Mouse (Mus musculus) heart, postnatal 0 days (tissue): Measurements from ENCODE around the gene Slc43a3. TPM values are rescaled to one million over a fixed set of nuclear protein-coding genes. Genes with fewer than 3 reads are reported as not detected.

Experiments used
- ATAC-seq: fragments of 200-750 bp; cut with Nextera tagmentation; 2 replicates; pipeline ENCODE4 v1.8.0; 2017; ENCODE audit warnings: low read depth, moderate number of reproducible peaks, moderate library complexity; ENCODE audit not compliant: insufficient read depth
- DNase-seq: peaks from one replicate; pipeline ENCODE4 v3.0.0-alpha.2; 2016; ENCODE audit warnings: low spot score
- H3K27ac ChIP-seq: fragments of 300-500 bp; sonication (generic); 2 replicates; pipeline ENCODE4 v1.5.1; 2014; ENCODE audit warnings: low read depth, mild to moderate bottlenecking
- H3K27me3 ChIP-seq: fragments of 300-500 bp; sonication (generic); 2 replicates; pipeline ENCODE4 v1.6.1; 2014; ENCODE audit warnings: low read length, mixed read lengths; ENCODE audit not compliant: control insufficient read depth, insufficient read depth
- H3K36me3 ChIP-seq: fragments of 300-500 bp; sonication (generic); replicated peaks from 2 replicates; pipeline ENCODE4 v1.6.1; 2014; ENCODE audit warnings: low read length, mixed read lengths; ENCODE audit not compliant: control insufficient read depth, insufficient read depth
- H3K4me1 ChIP-seq: fragments of 300-500 bp; sonication (generic); 2 replicates; pipeline ENCODE4 v1.6.1; 2014; ENCODE audit warnings: antibody characterized with exemption; ENCODE audit not compliant: control insufficient read depth, insufficient read depth
- H3K4me2 ChIP-seq: fragments of 300-500 bp; sonication (generic); 2 replicates; pipeline ENCODE4 v1.6.1; 2014; ENCODE audit warnings: low read depth, mild to moderate bottlenecking, low read length, moderate library complexity
- H3K4me3 ChIP-seq: fragments of 300-500 bp; sonication (generic); 2 replicates; pipeline ENCODE4 v1.5.1; 2014; ENCODE audit warnings: low read depth, low read length
- H3K9ac ChIP-seq: fragments of 300-500 bp; sonication (generic); replicated peaks from 2 replicates; pipeline ENCODE4 v1.6.1; 2014; ENCODE audit warnings: low read depth, low read length, mixed read lengths
- H3K9me3 ChIP-seq: fragments of 300-500 bp; sonication (generic); replicated peaks from 2 replicates; pipeline ENCODE4 v1.6.1; 2016; ENCODE audit warnings: low read length; ENCODE audit not compliant: control insufficient read depth
- CTCF ChIP-seq: IDR thresholded peaks from 2 replicates; pipeline ENCODE4 v1.5.1; 2016; ENCODE audit warnings: antibody characterized with exemption, control low read depth, low read depth
- EP300 ChIP-seq: IDR thresholded peaks from 2 replicates; pipeline ENCODE4 v1.6.1; 2016; ENCODE audit warnings: antibody characterized with exemption, low read depth
- WGBS: fragments of 180-500 bp; shearing (Covaris S2); extraction: QIAGEN DNeasy Blood & Tissue Kit; methylation state at CpG from one replicate; pipeline ENCODE4 v1.1.7; 2014; 5-methylcytosine and 5-hydroxymethylcytosine counted together
- polyA plus RNA-seq: library from polyadenylated mRNA; unstranded; fragments of >200 nt; fragmentation: Nextera tagmentation; extraction: Ambion mirVana; gene quantifications from 2 replicates; pipeline ENCODE4 v1.2.1, GENCODE M21; 2015
- total RNA-seq: library from RNA; depleted of rRNA; stranded (reverse); fragments of >200 nt; gene quantifications from 2 replicates; pipeline ENCODE4 v1.2.3, GENCODE M21; 2014; ENCODE audit warnings: low replicate concordance

Slc43a3 gene
- total and polyA plus RNA-seq, 2 experiments from 2014 or later = 43.5 to 101 TPM

DNA sequence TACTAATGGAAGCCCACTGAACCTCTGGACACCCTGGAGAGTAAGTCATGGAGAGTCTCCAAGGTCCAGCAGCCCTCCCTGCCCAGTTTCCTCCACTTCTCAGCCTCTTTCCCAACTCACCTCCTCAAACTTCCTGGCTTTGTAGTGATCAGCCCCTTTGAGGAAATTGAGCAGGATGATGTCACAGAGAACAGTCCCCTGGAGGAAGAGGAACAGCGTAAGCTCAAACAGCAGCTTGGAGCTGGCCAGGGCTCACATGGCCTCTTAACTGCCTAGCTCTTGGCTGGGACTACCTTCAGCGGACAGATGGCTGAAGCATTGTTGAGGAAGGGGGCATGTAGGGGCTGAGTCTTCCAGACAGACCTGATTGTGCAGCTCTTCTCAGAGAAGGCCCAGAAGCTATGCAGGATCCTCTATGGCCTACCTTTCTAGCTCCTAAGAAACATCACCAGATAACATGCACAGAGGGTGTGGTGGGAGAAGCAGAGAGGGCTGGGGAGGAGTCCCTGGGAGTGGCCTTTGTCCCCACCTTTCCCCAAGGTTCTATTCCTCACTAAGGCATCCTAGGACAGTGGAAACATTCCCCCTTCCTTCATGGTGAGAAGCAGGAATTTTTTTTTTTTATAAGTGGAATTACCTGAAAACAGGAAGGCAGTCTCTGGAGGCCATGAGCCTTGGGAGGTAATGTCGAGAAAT lies 63.3 kb downstream of the Slc43a3 start:
- no peaks in the 10 kb centered on the region for H3K27me3 ChIP-seq
- H3K4me1 ChIP-seq = 0 out of 2 replicates have a peak, but pooled peaks cover 8% of the 10 kb centered on the region
- DNase-seq = peak; percentile 65
- no peak overlapping the region for H3K4me3 ChIP-seq
- no peaks in the 10 kb centered on the region for H3K36me3 ChIP-seq
- WGBS = 55% methylated on average over 3 of the region's 3 CpGs
- H3K4me2 ChIP-seq = no peak overlapping the region
- H3K9me3 ChIP-seq = no peaks in the 10 kb centered on the region
- TF ChIP-seq EP300 = no peak
- TF ChIP-seq CTCF = no peak
- no peak overlapping the region for H3K9ac ChIP-seq
- peak overlapping the region; percentile 67 for H3K27ac ChIP-seq
- peak; percentile 21; the same call in 1 of the 2 replicates for ATAC-seq

DNA sequence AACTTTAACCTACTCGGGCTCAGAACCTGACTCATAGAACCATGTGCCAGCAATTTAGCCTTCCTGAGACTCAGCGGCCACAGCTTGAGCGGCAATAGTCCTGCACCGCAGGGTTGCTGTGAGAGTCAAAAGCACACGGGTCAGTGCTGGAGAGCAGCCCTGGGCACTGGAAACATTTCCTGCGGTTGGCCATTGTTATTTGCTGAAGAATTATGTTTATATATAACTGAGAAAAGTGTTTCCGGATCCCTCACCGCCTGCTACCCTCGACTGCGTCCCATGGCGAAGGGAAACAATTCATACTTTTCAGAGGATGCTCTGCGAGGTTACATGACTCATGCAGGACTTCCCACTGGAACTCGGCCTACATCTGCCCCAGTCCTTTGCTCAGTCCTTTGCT lies 65.1 kb downstream of the Slc43a3 start:
- Histone ChIP-seq H3K27ac (peak overlapping the region; percentile 19; the same call in 1 of the 2 replicates), H3K9me3 (no peaks in the 10 kb centered on the region), H3K4me2 (no peak overlapping the region), H3K4me1 (0 out of 2 replicates have a peak, but pooled peaks cover 8% of the 10 kb centered on the region), H3K4me3 (no peak overlapping the region), H3K27me3 (no peaks in the 10 kb centered on the region), H3K9ac (no peak overlapping the region), H3K36me3 (no peaks in the 10 kb centered on the region)
- DNase-seq (no peak), ATAC-seq (peak; percentile 28; the same call in 1 of the 2 replicates)
- TF ChIP-seq EP300 = no peak
- TF ChIP-seq CTCF = no peak
- 67% methylated on average over 13 of the region's 13 CpGs for WGBS

DNA sequence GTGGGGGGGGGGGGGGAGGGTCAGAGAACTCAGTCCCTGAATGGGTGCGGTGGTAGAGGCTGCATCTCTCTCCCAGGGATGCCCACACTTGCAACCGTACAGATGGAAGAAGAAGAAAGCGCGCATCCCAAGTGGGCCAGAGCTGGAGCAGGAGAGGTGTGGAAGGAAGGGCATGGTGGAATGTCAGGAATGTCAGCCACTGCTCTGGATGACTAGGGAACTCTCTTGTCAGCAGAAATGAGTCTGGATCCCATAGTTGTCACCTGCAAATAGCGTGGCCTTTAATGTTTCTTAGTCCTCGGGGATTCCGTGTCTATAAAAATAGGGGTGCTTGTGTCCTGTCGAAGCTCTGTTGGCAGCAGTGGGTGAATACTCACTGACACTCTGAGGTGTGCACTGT lies 66.2 kb downstream of the Slc43a3 start:
- Histone ChIP-seq H3K9ac (no peak overlapping the region), H3K9me3 (no peaks in the 10 kb centered on the region), H3K4me1 (0 out of 2 replicates have a peak, but pooled peaks cover 8% of the 10 kb centered on the region), H3K4me3 (no peak overlapping the region), H3K36me3 (no peaks in the 10 kb centered on the region), H3K27ac (no peak overlapping the region), H3K27me3 (no peaks in the 10 kb centered on the region), H3K4me2 (no peak overlapping the region)
- TF ChIP-seq CTCF = no peak
- no peak for TF ChIP-seq EP300
- 34% methylated on average over 8 of the region's 8 CpGs for WGBS
- ATAC-seq (peak; percentile 39; the same call in 1 of the 2 replicates), DNase-seq (no peak)

DNA sequence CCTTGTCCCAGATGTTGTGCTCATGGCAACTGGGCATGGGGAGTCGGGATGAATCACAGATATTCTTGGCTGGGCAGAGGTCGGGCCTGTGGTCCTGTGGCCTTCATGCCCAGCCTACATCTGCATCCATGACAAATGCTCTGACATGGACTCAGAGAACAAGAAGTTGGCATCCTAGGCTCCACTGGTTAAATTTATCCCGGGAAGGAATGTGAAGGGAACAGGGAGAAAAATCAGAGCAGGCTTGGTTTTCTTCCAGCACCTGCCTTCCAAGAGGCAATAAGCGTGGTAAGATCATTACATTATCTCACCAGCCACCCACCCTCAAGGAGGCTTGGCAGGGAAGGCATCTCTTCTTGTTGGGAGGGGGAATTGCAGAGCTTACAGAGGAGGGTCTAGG lies 68.0 kb downstream of the Slc43a3 start:
- Histone ChIP-seq H3K4me2 (no peak overlapping the region), H3K9ac (no peak overlapping the region), H3K4me3 (no peak overlapping the region), H3K4me1 (0 out of 2 replicates have a peak, but pooled peaks cover 8% of the 10 kb centered on the region), H3K27me3 (no peaks in the 10 kb centered on the region), H3K36me3 (no peaks in the 10 kb centered on the region), H3K9me3 (no peaks in the 10 kb centered on the region), H3K27ac (no peak overlapping the region)
- no peak for ATAC-seq
- WGBS = 72% methylated on average over 4 of the region's 4 CpGs
- DNase-seq = no peak
- TF ChIP-seq CTCF (no peak), EP300 (no peak)

DNA sequence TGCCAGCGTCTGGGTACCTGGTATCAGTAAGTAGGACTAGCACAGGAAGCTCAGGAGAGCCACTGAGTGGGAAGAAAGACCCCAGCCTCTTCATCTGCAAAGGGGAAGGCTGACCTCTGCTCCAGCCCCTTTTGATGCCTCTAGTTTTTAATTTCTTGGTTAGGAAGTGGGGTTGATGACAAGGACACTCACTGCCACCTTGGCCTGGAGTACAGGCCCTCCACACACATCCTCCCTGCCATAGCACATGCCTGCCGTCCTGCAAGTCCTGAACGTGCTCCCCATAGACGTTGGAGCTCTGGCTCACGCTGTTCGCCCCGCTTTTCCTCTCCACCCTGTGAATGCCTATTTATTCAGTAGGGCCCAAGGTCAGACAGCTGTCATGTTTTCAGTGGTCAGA lies 70.2 kb downstream of the Slc43a3 start:
- no peaks in the 10 kb centered on the region for H3K27me3 ChIP-seq
- H3K27ac ChIP-seq = no peak overlapping the region
- ATAC-seq = no peak
- DNase-seq = no peak
- TF ChIP-seq CTCF (no peak), EP300 (no peak)
- H3K4me3 ChIP-seq = no peak overlapping the region
- H3K4me2 ChIP-seq = no peak overlapping the region
- WGBS = 56% methylated on average over 7 of the region's 7 CpGs
- 0 out of 2 replicates have a peak, but pooled peaks cover 9% of the 10 kb centered on the region for H3K4me1 ChIP-seq
- no peaks in the 10 kb centered on the region for H3K36me3 ChIP-seq
- no peak overlapping the region for H3K9ac ChIP-seq
- H3K9me3 ChIP-seq = no peaks in the 10 kb centered on the region
